Mouse (Mus musculus) testis, adult 2 months (tissue): ENCODE data around the gene Prim1. TPM values are rescaled to one million over a fixed set of nuclear protein-coding genes. Genes with fewer than 3 reads are reported as not detected.
A peak's percentile ranks its signal among the peaks of the same experiment; 100 is the strongest.
"Not testable (repeated sequence)": the region's sequence is repeated elsewhere in the genome, so short reads cannot be mapped to it uniquely, and the experiment has no call there.

Source experiments
- H3K27ac ChIP-seq: fragments of 200-500 bp; 2 replicates; pipeline ENCODE4 v1.5.1; 2012; ENCODE audit warnings: low read depth, low read length; ENCODE audit not compliant: control insufficient read depth, insufficient read depth
- H3K27me3 ChIP-seq: fragments of 200-500 bp; 2 replicates; pipeline ENCODE4 v1.6.1; 2012; ENCODE audit warnings: mild to moderate bottlenecking, low read length, moderate library complexity; ENCODE audit not compliant: control insufficient read depth, insufficient read depth
- H3K36me3 ChIP-seq: fragments of 200-500 bp; 2 replicates; pipeline ENCODE4 v1.6.1; 2012; ENCODE audit warnings: mild to moderate bottlenecking, low read length; ENCODE audit not compliant: control insufficient read depth, insufficient read depth
- H3K4me1 ChIP-seq: fragments of 200-500 bp; 2 replicates; pipeline ENCODE4 v1.6.1; 2012; ENCODE audit warnings: low read length; ENCODE audit not compliant: control insufficient read depth, insufficient read depth
- H3K4me3 ChIP-seq: fragments of 200-500 bp; 2 replicates; pipeline ENCODE4 v1.5.1; 2012; ENCODE audit warnings: low read depth, mild to moderate bottlenecking, low read length, moderate library complexity, mixed read lengths; ENCODE audit not compliant: control insufficient read depth
- CTCF ChIP-seq: fragments of 200-500 bp; IDR thresholded peaks from 2 replicates; pipeline ENCODE4 v1.5.1; 2012; ENCODE audit warnings: low read depth, mild to moderate bottlenecking, inconsistent platforms, low read length, moderate library complexity; ENCODE audit not compliant: control insufficient read depth, insufficient read depth, insufficient replicate concordance
- POLR2A ChIP-seq: fragments of 200-500 bp; IDR thresholded peaks from 2 replicates; pipeline ENCODE4 v1.6.1; 2012; ENCODE audit warnings: low read depth, mild to moderate bottlenecking, inconsistent platforms, low read length, moderate library complexity; ENCODE audit not compliant: control insufficient read depth
- polyA plus RNA-seq: library from polyadenylated mRNA; depleted of rRNA; stranded (reverse); fragments of >200 nt; gene quantifications from 2 replicates; pipeline ENCODE4 v1.2.3, GENCODE M21; 2012

Prim1 gene
- polyA plus RNA-seq, 1 experiment = 3.4 TPM

DNA sequence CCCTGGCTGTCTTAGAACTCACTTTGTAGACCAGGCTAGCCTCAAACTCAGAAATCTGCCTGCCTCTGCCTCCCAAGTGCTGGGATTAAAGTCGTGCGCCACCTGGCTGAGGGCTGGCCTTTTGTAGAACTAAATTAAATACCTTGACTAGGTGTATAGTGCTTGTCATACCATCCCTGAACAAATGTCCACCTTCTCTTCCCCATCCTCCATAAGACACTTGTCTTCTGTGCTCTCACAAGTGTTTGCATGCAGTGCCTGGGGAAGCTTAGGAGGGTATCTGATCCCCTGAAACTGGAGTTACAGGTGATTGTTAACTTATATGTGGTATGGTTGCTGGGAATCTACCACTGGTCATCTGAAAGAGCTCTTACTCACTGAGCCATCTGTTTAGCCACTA is 35.4 kb downstream of the Prim1 start:
- no peaks in the 10 kb centered on the region for H3K27me3 ChIP-seq
- H3K4me1 ChIP-seq = no peaks in the 10 kb centered on the region
- H3K4me3 ChIP-seq = no peak overlapping the region
- TF ChIP-seq POLR2A (no peak), CTCF (no peak)
- H3K36me3 ChIP-seq = no peaks in the 10 kb centered on the region
- no peak overlapping the region for H3K27ac ChIP-seq

DNA sequence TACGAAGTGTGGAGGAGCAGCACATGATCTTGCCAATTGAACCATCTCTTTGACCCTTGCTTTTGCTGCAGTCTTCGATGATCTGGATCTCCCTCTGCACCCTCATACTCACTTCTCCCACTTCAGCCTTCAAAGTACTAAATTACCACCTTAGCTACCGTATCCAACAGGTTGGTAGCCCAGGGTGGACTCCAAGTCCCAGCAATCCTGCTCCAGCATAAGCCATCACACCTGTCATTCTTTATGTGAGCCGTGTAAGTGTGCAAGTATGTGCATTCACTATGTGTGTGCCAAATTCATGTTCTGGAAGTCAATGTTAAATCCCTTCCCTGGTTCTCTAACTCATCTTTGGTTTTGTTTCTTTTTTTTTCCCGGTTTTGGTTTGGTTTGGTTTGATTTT is 36.6 kb downstream of the Prim1 start:
- TF ChIP-seq CTCF (no peak), POLR2A (no peak)
- Histone ChIP-seq H3K27ac (no peak overlapping the region), H3K4me1 (no peaks in the 10 kb centered on the region), H3K4me3 (no peak overlapping the region), H3K27me3 (no peaks in the 10 kb centered on the region), H3K36me3 (no peaks in the 10 kb centered on the region)

DNA sequence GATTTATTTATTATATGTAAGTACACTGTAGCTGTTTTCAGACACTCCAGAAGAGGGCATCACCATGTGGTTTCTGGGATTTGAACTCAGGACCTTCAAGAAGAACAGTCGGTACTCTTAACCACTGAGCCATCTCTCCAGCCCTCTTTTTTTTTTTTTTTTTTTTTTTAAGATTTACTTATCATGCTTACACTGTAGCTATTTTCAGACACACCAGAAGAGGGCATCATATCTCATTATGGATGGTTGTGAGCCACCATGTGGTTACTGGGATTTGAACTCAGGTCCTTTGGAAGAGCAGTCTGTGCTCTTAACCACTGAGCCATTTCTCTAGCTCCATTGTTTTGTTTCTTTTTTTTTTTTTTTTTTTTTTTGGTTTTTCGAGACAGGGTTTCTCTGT is 37.2 kb downstream of the Prim1 start:
- H3K27me3 ChIP-seq, H3K4me1 ChIP-seq, H3K36me3 ChIP-seq, H3K4me3 ChIP-seq, H3K27ac ChIP-seq: not testable (repeated sequence)

DNA sequence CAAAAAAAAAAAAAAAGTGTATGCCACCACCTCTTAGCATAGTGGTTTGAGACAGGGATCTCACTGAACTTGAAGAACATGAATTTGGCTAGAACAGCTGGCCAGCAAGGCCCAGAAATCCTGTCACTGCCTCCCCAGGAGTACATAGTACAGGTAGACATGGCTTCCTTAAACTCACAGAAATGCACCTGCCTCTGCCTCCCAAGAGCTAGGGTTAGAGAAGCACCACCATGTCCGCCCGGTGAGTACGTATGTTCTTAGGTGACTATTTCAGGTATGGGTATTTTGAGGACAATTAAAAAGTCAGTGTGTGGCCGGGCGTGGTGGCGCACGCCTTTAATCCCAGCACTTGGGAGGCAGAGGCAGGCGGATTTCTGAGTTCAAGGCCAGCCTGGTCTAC is 38.0 kb downstream of the Prim1 start:
- Histone ChIP-seq H3K27ac (no peak overlapping the region), H3K4me3 (no peak overlapping the region), H3K4me1 (peaks cover 3% of the 10 kb centered on the region), H3K27me3 (no peaks in the 10 kb centered on the region), H3K36me3 (no peaks in the 10 kb centered on the region)
- TF ChIP-seq CTCF = no peak

DNA sequence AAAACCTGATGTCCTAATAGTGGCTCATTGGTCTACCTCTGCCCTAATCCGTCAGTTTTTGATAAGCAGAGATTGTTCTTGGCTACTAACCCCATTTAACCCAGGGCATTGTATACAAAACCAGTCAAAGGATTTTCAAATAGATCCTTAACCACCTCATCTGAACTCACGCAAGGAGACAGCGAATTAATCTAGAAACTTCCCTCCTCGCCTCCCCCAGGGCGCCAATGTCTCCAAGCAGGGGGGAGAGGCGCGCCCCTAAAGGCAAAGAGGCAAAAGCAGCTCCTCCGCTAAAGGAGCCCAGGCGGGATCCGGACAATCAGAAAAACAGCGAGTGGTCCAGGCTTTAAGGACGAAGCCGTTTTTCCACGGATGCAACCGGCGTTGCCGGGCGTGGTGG is 43.2 kb downstream of the Prim1 start:
- Histone ChIP-seq H3K27me3 (no peaks in the 10 kb centered on the region), H3K27ac (peak overlapping the region; percentile 99), H3K36me3 (peaks cover 4% of the 10 kb centered on the region), H3K4me1 (peaks cover 3% of the 10 kb centered on the region), H3K4me3 (peak overlapping the region; percentile 100)
- TF ChIP-seq CTCF = no peak
- no peak for TF ChIP-seq POLR2A

DNA sequence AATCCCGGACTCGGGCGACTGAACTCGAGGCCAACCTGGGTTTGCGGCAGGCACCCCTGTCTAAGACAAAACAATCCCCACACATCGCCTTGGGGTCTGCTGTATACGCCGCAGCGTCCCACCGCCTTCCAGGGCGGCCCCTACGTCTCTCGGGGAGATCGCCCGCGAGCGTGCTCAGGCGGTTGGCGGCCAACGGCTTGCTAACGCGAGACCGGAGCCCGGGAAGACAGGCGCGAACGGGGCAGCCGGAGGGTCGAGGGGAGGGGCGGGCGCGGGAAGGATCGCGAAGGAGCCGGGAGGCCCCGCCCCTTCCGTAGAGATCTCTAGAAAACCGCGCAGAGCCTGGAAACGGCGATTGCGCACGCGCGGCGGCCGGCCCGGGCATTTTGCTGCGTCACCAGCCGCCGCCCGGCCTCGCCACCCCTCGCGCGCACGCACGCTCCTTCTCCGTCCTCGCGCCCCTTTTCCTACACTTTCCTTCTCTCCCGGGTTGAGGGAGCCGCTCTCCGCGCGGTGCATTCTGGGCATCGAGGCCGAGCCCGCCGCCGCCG is 43.7 kb downstream of the Prim1 start, which contains the start of gene Ptges3:
TSS of gene Ptges3 (plus strand) at position 354 of the 551 bp plus-strand sequence.
- peaks cover 4% of the 10 kb centered on the region for H3K36me3 ChIP-seq
- H3K27ac ChIP-seq = peak within 1 kb of the TSS; percentile 99
- peak within 1 kb of the TSS; percentile 100 for H3K4me3 ChIP-seq
- TF ChIP-seq CTCF = no peak
- TF ChIP-seq POLR2A = peak; percentile 91
- no peaks in the 10 kb centered on the region for H3K27me3 ChIP-seq
- H3K4me1 ChIP-seq = peaks cover 3% of the 10 kb centered on the region

DNA sequence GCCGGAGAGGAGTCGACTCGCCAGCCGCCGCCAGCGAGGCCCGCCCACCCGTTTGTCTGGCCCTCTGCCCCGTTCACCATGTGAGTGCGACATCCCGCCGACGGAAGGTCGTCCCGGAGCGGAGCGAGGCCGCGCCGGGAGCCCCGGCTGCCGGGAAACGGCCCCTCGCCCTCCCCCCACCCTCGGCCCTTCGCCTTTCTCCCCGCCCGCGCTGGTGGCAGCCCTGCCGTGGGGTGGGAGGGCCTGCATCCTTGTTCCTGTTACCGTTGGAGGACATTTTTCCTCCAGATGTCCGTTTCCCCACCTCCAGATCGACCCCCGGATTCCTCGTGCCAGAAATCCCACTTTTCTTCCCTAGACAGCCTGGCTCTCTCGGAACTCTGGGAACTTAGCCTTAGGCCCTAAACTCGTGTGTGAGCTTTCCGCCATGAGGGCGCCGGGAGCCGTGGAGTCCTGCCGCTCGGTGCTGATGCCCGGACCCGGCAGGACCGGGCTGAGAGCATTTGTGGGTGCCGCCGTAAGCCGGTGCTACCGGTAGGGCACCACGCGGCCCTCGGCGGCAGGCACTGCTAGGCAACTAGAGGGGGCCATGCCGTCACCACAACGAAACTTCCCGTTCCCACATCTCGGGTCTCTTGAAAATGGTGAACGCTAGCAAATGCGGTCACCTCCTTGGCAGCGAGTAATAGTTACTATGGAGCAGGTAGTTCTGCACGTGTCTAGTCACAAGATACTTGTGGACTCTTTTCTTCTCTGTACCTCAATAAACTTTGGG is 44.4 kb downstream of the Prim1 start:
- Histone ChIP-seq H3K4me3 (peak overlapping the region; percentile 100), H3K27ac (peak overlapping the region; percentile 99), H3K27me3 (no peaks in the 10 kb centered on the region), H3K4me1 (peaks cover 3% of the 10 kb centered on the region), H3K36me3 (peaks cover 4% of the 10 kb centered on the region)
- TF ChIP-seq CTCF (no peak), POLR2A (peak; percentile 16; the same call in 1 of the 2 replicates)

DNA sequence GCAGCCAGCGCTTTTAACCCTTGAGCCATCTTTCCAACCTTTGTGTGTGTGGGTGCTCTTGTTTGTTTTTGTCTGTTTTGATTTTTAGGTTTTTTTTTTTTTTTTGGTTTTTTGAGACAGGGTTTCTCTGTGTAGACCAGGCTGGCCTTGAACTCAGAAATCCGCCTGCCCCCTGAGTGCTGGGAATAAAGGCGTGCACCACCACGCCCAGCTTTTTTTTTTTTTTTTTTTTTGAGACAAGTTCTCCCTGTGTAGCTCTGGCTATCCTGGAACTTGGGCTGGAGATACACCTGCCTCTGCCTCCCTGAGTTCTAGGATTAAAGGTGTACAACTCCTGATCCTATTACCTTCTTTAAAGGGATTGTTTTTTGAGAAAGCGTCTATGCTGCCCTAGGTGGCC is 46.1 kb downstream of the Prim1 start:
- peaks cover 3% of the 10 kb centered on the region for H3K4me1 ChIP-seq
- H3K27me3 ChIP-seq = no peaks in the 10 kb centered on the region
- H3K27ac ChIP-seq = no peak overlapping the region
- H3K4me3 ChIP-seq = peak overlapping the region; percentile 67
- H3K36me3 ChIP-seq = peaks cover 4% of the 10 kb centered on the region
- TF ChIP-seq CTCF (no peak), POLR2A (no peak)
